Mouse (Mus musculus): ENCODE results near the gene Spdye4b. TPM values are rescaled to one million over a fixed set of nuclear protein-coding genes. Genes with fewer than 3 reads are reported as not detected.

The Spdye4b gene
- total RNA-seq, 2 experiments from 2014 or later = not detected

DNA sequence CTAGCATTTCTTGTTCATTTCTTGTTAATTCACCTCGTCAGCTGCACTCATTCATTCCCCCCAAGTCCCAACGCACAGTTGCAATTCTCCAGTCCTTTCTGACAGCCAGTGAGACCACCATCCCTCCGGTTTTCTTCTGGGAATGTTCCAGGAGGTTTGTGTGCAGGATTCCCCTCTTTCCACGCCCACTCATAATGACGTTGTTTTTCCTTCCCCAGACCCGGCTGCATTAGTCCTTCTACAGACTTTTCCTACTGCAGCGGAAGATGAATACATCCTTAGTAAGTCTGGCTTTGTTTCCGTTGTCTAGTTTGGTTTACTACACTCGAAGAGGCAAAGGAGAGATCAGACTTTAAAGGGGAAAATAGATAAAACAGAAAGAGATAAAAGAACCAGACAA is 55.2 kb downstream of the Spdye4b start:
- H3K4me3 ChIP-seq = peak overlapping the region; percentile 75
- TF ChIP-seq CTCF (conservative IDR thresholded peaks at IDR 0.05) = no peak
- DNase-seq (ENCODE audit: low spot score in 2 of 2) = no peak
- H3K27ac ChIP-seq = peak overlapping the region; percentile 92; the same call in 1 of the 2 replicates

DNA sequence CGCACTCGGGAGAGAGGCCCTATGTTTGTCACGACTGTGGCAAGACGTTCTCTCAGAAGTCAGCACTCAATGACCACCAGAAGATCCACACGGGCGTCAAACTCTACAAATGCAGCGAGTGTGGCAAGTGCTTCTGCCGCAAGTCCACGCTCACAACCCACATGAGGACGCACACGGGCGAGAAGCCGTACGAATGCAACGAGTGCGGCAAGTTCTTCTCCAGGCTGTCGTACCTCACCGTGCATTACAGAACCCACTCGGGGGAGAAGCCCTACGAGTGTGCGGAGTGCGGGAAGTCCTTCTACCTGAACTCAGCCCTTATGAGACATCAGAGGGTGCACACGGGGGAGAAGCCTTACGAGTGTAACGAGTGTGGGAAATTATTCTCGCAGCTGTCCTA is 64.1 kb downstream of the Spdye4b start:
- no peak for TF ChIP-seq CTCF (conservative IDR thresholded peaks at IDR 0.05)
- no peak overlapping the region for H3K27ac ChIP-seq
- no peak for DNase-seq (ENCODE audit: low spot score in 2 of 2)
- no peak overlapping the region for H3K4me3 ChIP-seq

- H3K27ac ChIP-seq = no peak overlapping the region
- H3K4me3 ChIP-seq = no peak overlapping the region
- no peak for DNase-seq (ENCODE audit: low spot score in 2 of 2)
- TF ChIP-seq CTCF (conservative IDR thresholded peaks at IDR 0.05) = no peak
Observed at GRCm38 (mm10) chr5:143252039-143252438, 71.2 kb downstream of the Spdye4b start.

DNA sequence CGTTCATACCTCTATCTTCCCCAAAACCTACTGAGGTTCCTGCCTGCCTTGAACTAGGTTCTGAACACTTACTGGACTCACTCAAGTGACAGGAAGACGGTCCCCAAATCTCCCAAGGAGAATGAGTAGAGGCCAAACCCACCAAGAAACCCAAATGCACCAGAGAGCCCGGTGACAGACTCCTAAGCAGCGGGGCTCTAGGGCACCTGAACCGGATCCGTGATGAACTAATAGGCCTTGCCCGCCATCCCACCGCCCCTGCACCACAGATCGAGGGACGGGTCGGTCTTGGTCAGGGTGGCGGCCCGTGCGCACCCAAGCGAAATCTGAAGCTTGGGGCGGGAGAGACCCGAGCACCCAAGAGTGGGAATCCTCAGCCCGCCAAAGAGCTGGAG is 72.0 kb downstream of the Spdye4b start:
- no peak overlapping the region for H3K27ac ChIP-seq
- no peak for TF ChIP-seq CTCF (conservative IDR thresholded peaks at IDR 0.05)
- DNase-seq (ENCODE audit: low spot score in 2 of 2) = no peak
- H3K4me3 ChIP-seq = no peak overlapping the region

GRCm38 (mm10) chr5:143253186-143253880 is 72.5 kb downstream of the Spdye4b start:
- Histone ChIP-seq H3K27ac (no peak overlapping the region), H3K4me3 (peak overlapping the region; percentile 22; the same call in 1 of the 2 replicates)
- TF ChIP-seq CTCF (conservative IDR thresholded peaks at IDR 0.05) = no peak
- DNase-seq (ENCODE audit: low spot score in 2 of 2) = no peak

- DNase-seq (ENCODE audit: low spot score in 2 of 2) = peak in 1 of 2 experiments; percentile 31
- no peak overlapping the region for H3K27ac ChIP-seq
Observed at GRCm38 (mm10) chr5:143253881-143254486, 73.2 kb downstream of the Spdye4b start.

More at GRCm38 (mm10) chr5:143253881-143254486, 73.2 kb downstream of the Spdye4b start:
- TF ChIP-seq CTCF (conservative IDR thresholded peaks at IDR 0.05) = no peak
- no peak overlapping the region for H3K4me3 ChIP-seq

Small RNA genes within 50 kb of the gene (microRNA-seq; reads per million reads assigned to microRNA genes)
- 0 reads per million in 2 experiments for gene Gm44405

Other genes with a start within 250 kb of the Spdye4b start
- 100 to 1,000 TPM; 172 to 173 TPM for gene Fscn1, start 220.7 kb upstream of the Spdye4b start, total RNA-seq (2021)
- 10 to 100 TPM; 47.8 to 52.5 TPM for gene Rnf216, start 68.0 kb upstream of the Spdye4b start, total RNA-seq (2021)
- under 1 TPM; 0.07 to 0.26 TPM for gene Olfr718-ps1, start 33.4 kb upstream of the Spdye4b start, total RNA-seq (2021)
- 10 to 100 TPM; 15.2 to 17.4 TPM for gene Rbak, start 242 bp upstream of the Spdye4b start, total RNA-seq (2021)
- gene Spdye4a, start 45.9 kb downstream of the Spdye4b start, total RNA-seq (2021) = not detected
- 10 to 100 TPM; 33.8 to 36.1 TPM for gene Zfp12, start 54.1 kb downstream of the Spdye4b start, total RNA-seq (2021)
- 10 to 100 TPM; 24.0 to 24.3 TPM for gene Zfp316, start 89.0 kb downstream of the Spdye4b start, total RNA-seq (2021)
- 1 to 10 TPM; 3.5 to 4.8 TPM for gene Zfp853, start 112.6 kb downstream of the Spdye4b start, total RNA-seq (2021)
- gene E130309D02Rik, start 134.3 kb downstream of the Spdye4b start, total RNA-seq (2021) = 10 to 100 TPM; 24.8 to 25.0 TPM
- gene Zdhhc4, start 148.2 kb downstream of the Spdye4b start, total RNA-seq (2021) = 10 to 100 TPM; 50.1 to 56.3 TPM
- gene Grid2ip, start 176.3 kb downstream of the Spdye4b start, total RNA-seq (2021) = 1 to 10 TPM; 1.2 to 2.2 TPM
- gene Kdelr2, start 222.8 kb downstream of the Spdye4b start, total RNA-seq (2021) = 10 to 100 TPM; 34.3 to 36.2 TPM